8 mouse cellular contexts compared by ENCODE assay signal in genomic region chr3:100162315-100163105, GRCm38 (mm10). TPM values are rescaled to one million over a fixed set of nuclear protein-coding genes. Genes with fewer than 3 reads are reported as not detected.
A peak's percentile ranks its signal among the peaks of the same experiment; 100 is the strongest.
DNase-seq lines count a peak whose midpoint lies in the region; ATAC-seq and TF ChIP-seq lines count a peak whose summit lies in the region.

TSS of gene Gdap2 (plus strand) at chr3:100162381.
TSS of gene Wdr3 (minus strand) at chr3:100162407.

- CTCF ChIA-PET in Patski (lab: Charles Lee): interaction anchor here (1.3 kb wide), 1 partner anchor 11 kb away, joined by 4 read pairs; no protein-coding TSS in a partner anchor

- ATAC-seq in Patski: peak; percentile 98
- ATAC-seq in hindbrain, embryonic 13.5 days (ENCODE audit: low FRiP score): peak; percentile 99

- TF ChIP-seq CTCF in Patski (IDR thresholded peaks at IDR 0.05): no peak

- peak within 1 kb of the TSS; percentile 88 for H3K4me3 ChIP-seq in hindbrain, embryonic 13.5 days

- peak; percentile 84 for DNase-seq in Patski (ENCODE audit: low read depth, low spot score)
- peak; percentile 94 to 95 for DNase-seq in cerebellum, postnatal 14 days
- DNase-seq in frontal cortex, postnatal 14 days (ENCODE audit: low spot score in 2 of 2): peak; percentile 89 to 93
- DNase-seq in layer of hippocampus, postnatal 25 days (ENCODE audit: extremely low spot score in 1 of 2, low spot score in 1 of 2): peak; percentile 89 to 91
- DNase-seq in lung, postnatal 25 days (ENCODE audit: low spot score): peak; percentile 96
- DNase-seq in retina, embryonic 14.5 days (ENCODE audit: low spot score): peak; percentile 96
- DNase-seq in thymus, postnatal 4 days: peak; percentile 94

- POLR2A ChIA-PET in Patski (lab: Charles Lee): no interaction called here

- H3K9me3 ChIP-seq in hindbrain, embryonic 13.5 days: no peaks in the 10 kb centered on the region

- H3K27me3 ChIP-seq in Patski: no peaks in the 10 kb centered on the region
- no peaks in the 10 kb centered on the region for H3K27me3 ChIP-seq in hindbrain, embryonic 13.5 days

- H3K27ac ChIP-seq in hindbrain, embryonic 13.5 days: peak within 1 kb of the TSS; percentile 96

- peak within 1 kb of the TSS; percentile 95 for H3K9ac ChIP-seq in hindbrain, embryonic 13.5 days

- H3K4me2 ChIP-seq in hindbrain, embryonic 13.5 days: peak within 1 kb of the TSS; percentile 82

- peaks cover 23% of the 10 kb centered on the region for H3K4me1 ChIP-seq in hindbrain, embryonic 13.5 days (replicated peaks)

- in situ Hi-C loops in Patski (cut with MboI; ENCODE audit: low pct_unique_long_range_greater_than_20kb): no loop called here

- H3K36me3 ChIP-seq in hindbrain, embryonic 13.5 days: peaks cover 30% of the 10 kb centered on the region

- WGBS in hindbrain, embryonic 13.5 days: under 1% methylated on average over 55 of the region's 55 CpGs

RNA-seq across cellular contexts. Expression of gene Gdap2, which starts in this region (rescaled TPM):
- 29.4 TPM for polyA plus RNA-seq in Patski (2021)
- polyA plus RNA-seq in hindbrain, embryonic 13.5 days (2015; fragmentation: Nextera tagmentation; extraction: Ambion mirVana): 39.9 and 42.1 TPM in 2 replicates
- 10 to 100 TPM; 33.0 to 43.1 TPM for total RNA-seq in layer of hippocampus, postnatal 25 days (2021)

RNA-seq across cellular contexts. Expression of gene Wdr3, which starts in this region (rescaled TPM):
- polyA plus RNA-seq in Patski (2021): 70.4 TPM
- polyA plus RNA-seq in hindbrain, embryonic 13.5 days (2015; fragmentation: Nextera tagmentation; extraction: Ambion mirVana): 38.6 and 41.5 TPM in 2 replicates
- 10 to 100 TPM; 22.8 to 25.0 TPM for total RNA-seq in layer of hippocampus, postnatal 25 days (2021)

Comparison
In these comparisons a context has a peak if more than half of its experiments do, and no peak if none do; other contexts are left out.
1. Peak in every context shown above with its lines: DNase-seq, ATAC-seq, H3K4me3 ChIP-seq and H3K27ac ChIP-seq.